ENCODE assay signal across 11 mouse cellular contexts in genomic region chr16:58751314-58751713, GRCm38 (mm10). TPM values are rescaled to one million over a fixed set of nuclear protein-coding genes. Genes with fewer than 3 reads are reported as not detected.
DNase-seq lines count a peak whose midpoint lies in the region; ATAC-seq and TF ChIP-seq lines count a peak whose summit lies in the region.
"Had no signal": no experiment of that assay in that cellular context is flagged by ENCODE, and none has a peak within 500 bp of the region (broad histone marks: within the 10 kb centered on the region; RNA-seq: fewer than 3 reads in every experiment).

No protein-coding gene starts in this region.

- WGBS in forebrain, embryonic 14.5 days, result 37% methylated on average over 1 of the region's 1 CpGs
- 14% methylated on average over 1 of the region's 1 CpGs for WGBS in forebrain, embryonic 16.5 days
- WGBS in lung, adult 2 months, result 7% methylated on average over 1 of the region's 1 CpGs
- WGBS in kidney, embryonic 15.5 days, result 15% methylated on average over 1 of the region's 1 CpGs

- no peaks in the 10 kb centered on the region for H3K27me3 ChIP-seq in forebrain, embryonic 14.5 days (replicated peaks; ENCODE audit: control insufficient read depth, insufficient read depth, low read length)
- H3K27me3 ChIP-seq in forebrain, embryonic 16.5 days (replicated peaks; ENCODE audit: control insufficient read depth, insufficient read depth, low read length), result no peaks in the 10 kb centered on the region
- H3K27me3 ChIP-seq in splenic B cell, adult 2 months (ENCODE audit: control insufficient read depth, insufficient read depth, low read length, poor library complexity, severe bottlenecking), result no peaks in the 10 kb centered on the region
- no peaks in the 10 kb centered on the region for H3K27me3 ChIP-seq in kidney, embryonic 15.5 days
- H3K27me3 ChIP-seq: liver, embryonic 15.5 days had no signal

- H3K27ac ChIP-seq in forebrain, embryonic 14.5 days (ENCODE audit: low read depth, low read length), result no peak overlapping the region
- no peak overlapping the region for H3K27ac ChIP-seq in forebrain, embryonic 16.5 days (ENCODE audit: low read length)
- H3K27ac ChIP-seq in kidney, embryonic 15.5 days, result no peak overlapping the region
- H3K27ac ChIP-seq: liver, embryonic 15.5 days had no signal

- H3K4me1 ChIP-seq in forebrain, embryonic 14.5 days (ENCODE audit: control insufficient read depth, insufficient read depth, low read length), result no peaks in the 10 kb centered on the region
- no peaks in the 10 kb centered on the region for H3K4me1 ChIP-seq in forebrain, embryonic 16.5 days (replicated peaks; ENCODE audit: control insufficient read depth, insufficient read depth, low read length)
- H3K4me1 ChIP-seq in lung, adult 2 months (ENCODE audit: control insufficient read depth, insufficient read depth, low read length), result no peaks in the 10 kb centered on the region
- H3K4me1 ChIP-seq in kidney, embryonic 15.5 days, result no peaks in the 10 kb centered on the region
- H3K4me1 ChIP-seq: liver, embryonic 15.5 days had no signal

- H3K4me3 ChIP-seq in forebrain, embryonic 14.5 days (ENCODE audit: low read depth, low read length), result no peak overlapping the region
- no peak overlapping the region for H3K4me3 ChIP-seq in forebrain, embryonic 16.5 days (replicated peaks; ENCODE audit: low read length)
- no peak overlapping the region for H3K4me3 ChIP-seq in lung, adult 2 months (replicated peaks; ENCODE audit: extremely low read depth, low read depth, low read length)
- H3K4me3 ChIP-seq in kidney, embryonic 15.5 days (replicated peaks), result no peak overlapping the region
- H3K4me3 ChIP-seq: liver, embryonic 15.5 days had no signal

- 0 out of 2 replicates have a peak, but pooled peaks have one; percentile 6 for TF ChIP-seq CTCF in lung, adult 2 months (IDR thresholded peaks at IDR 0.05; ENCODE audit: insufficient read depth, low read length)

- H3K36me3 ChIP-seq in forebrain, embryonic 14.5 days (ENCODE audit: control insufficient read depth, insufficient read depth, low read length), result no peaks in the 10 kb centered on the region
- no peaks in the 10 kb centered on the region for H3K36me3 ChIP-seq in forebrain, embryonic 16.5 days (ENCODE audit: control insufficient read depth, insufficient read depth)
- no peaks in the 10 kb centered on the region for H3K36me3 ChIP-seq in splenic B cell, adult 2 months (ENCODE audit: control insufficient read depth, insufficient read depth, low read length, poor library complexity, severe bottlenecking)
- no peaks in the 10 kb centered on the region for H3K36me3 ChIP-seq in kidney, embryonic 15.5 days
- H3K36me3 ChIP-seq: liver, embryonic 15.5 days had no signal

- DNase-seq in forebrain, embryonic 14.5 days (ENCODE audit: low spot score), result peak; percentile 35
- no peak for DNase-seq in lung, adult 2 months
- DNase-seq in lung, postnatal 14 days, result no peak
- peak; percentile 36 for DNase-seq in embryo, embryonic 10.5 days (ENCODE audit: low spot score)
- peak; percentile 40 for DNase-seq in splenic B cell, adult 2 months (ENCODE audit: low read depth, low spot score)
- no peak for DNase-seq in kidney, postnatal 14 days

- 0 out of 2 replicates have a peak, but pooled peaks have one; percentile 42 for ATAC-seq in forebrain, embryonic 14.5 days
- no peak for ATAC-seq in forebrain, embryonic 16.5 days
- ATAC-seq in kidney, embryonic 15.5 days (replicated peaks; ENCODE audit: low FRiP score), result no peak

- no peak overlapping the region for H3K9ac ChIP-seq in forebrain, embryonic 14.5 days (ENCODE audit: low read length)
- no peak overlapping the region for H3K9ac ChIP-seq in forebrain, embryonic 16.5 days (replicated peaks; ENCODE audit: low read depth, low read length)
- H3K9ac ChIP-seq in kidney, embryonic 15.5 days, result no peak overlapping the region
- H3K9ac ChIP-seq: liver, embryonic 15.5 days had no signal

- TF ChIP-seq POLR2A in lung, adult 2 months (IDR thresholded peaks at IDR 0.05; ENCODE audit: borderline replicate concordance, extremely low read depth, low read depth, low read length), result no peak

- no peak overlapping the region for H3K4me2 ChIP-seq in forebrain, embryonic 14.5 days (ENCODE audit: low read length)
- H3K4me2 ChIP-seq in forebrain, embryonic 16.5 days (ENCODE audit: low read length), result no peak overlapping the region
- H3K4me2 ChIP-seq in kidney, embryonic 15.5 days, result no peak overlapping the region
- H3K4me2 ChIP-seq: liver, embryonic 15.5 days had no signal

- H3K9me3 ChIP-seq in forebrain, embryonic 14.5 days (replicated peaks; ENCODE audit: control insufficient read depth, low read length), result no peaks in the 10 kb centered on the region
- H3K9me3 ChIP-seq in forebrain, embryonic 16.5 days (ENCODE audit: control insufficient read depth, low read length), result no peaks in the 10 kb centered on the region
- H3K9me3 ChIP-seq in kidney, embryonic 15.5 days (replicated peaks), result no peaks in the 10 kb centered on the region
- H3K9me3 ChIP-seq: liver, embryonic 15.5 days had no signal

RNA-seq across cellular contexts. Expression of gene Olfr172, which starts 11.7 kb away (rescaled TPM):
- not detected in 2 replicates for polyA plus RNA-seq in forebrain, embryonic 14.5 days (2014; fragmentation: Nextera tagmentation; extraction: Ambion mirVana)
- not detected in 2 replicates for polyA plus RNA-seq in forebrain, embryonic 16.5 days (2015; fragmentation: Nextera tagmentation; extraction: Ambion mirVana)
- not detected in 2 replicates for polyA plus RNA-seq in lung, adult 2 months (2012; rRNA removed)
- polyA plus RNA-seq in kidney, embryonic 15.5 days (2015; fragmentation: Nextera tagmentation; extraction: Ambion mirVana), result not detected in 2 replicates
- polyA plus RNA-seq: intestine, embryonic 14.5 days; liver, embryonic 15.5 days; neural tube, embryonic 14.5 days had no signal

RNA-seq across cellular contexts. Expression of gene Cldnd1, which starts 23.6 kb away (rescaled TPM):
- polyA plus RNA-seq in forebrain, embryonic 14.5 days (2014; fragmentation: Nextera tagmentation; extraction: Ambion mirVana), result 134 and 145 TPM in 2 replicates
- polyA plus RNA-seq in forebrain, embryonic 16.5 days (2015; fragmentation: Nextera tagmentation; extraction: Ambion mirVana), result 118 and 119 TPM in 2 replicates
- polyA plus RNA-seq in lung, adult 2 months (2012; rRNA removed), result 49.8 and 72.9 TPM in 2 replicates
- polyA plus RNA-seq in kidney, embryonic 15.5 days (2015; fragmentation: Nextera tagmentation; extraction: Ambion mirVana), result 108 and 111 TPM in 2 replicates

RNA-seq across cellular contexts. Expression of gene Gpr15, which starts 32.4 kb away (rescaled TPM):
- not detected in 2 replicates for polyA plus RNA-seq in forebrain, embryonic 14.5 days (2014; fragmentation: Nextera tagmentation; extraction: Ambion mirVana)
- not detected in 2 replicates for polyA plus RNA-seq in forebrain, embryonic 16.5 days (2015; fragmentation: Nextera tagmentation; extraction: Ambion mirVana)
- polyA plus RNA-seq in lung, adult 2 months (2012; rRNA removed), result 0.09 and 0.31 TPM in 2 replicates
- not detected in 2 replicates for polyA plus RNA-seq in kidney, embryonic 15.5 days (2015; fragmentation: Nextera tagmentation; extraction: Ambion mirVana)
- polyA plus RNA-seq: intestine, embryonic 14.5 days; neural tube, embryonic 14.5 days had no signal

RNA-seq across cellular contexts. Expression of gene Olfr173, which starts 48.8 kb away (rescaled TPM):
- not detected in 2 replicates for polyA plus RNA-seq in forebrain, embryonic 14.5 days (2014; fragmentation: Nextera tagmentation; extraction: Ambion mirVana)
- not detected in 2 replicates for polyA plus RNA-seq in forebrain, embryonic 16.5 days (2015; fragmentation: Nextera tagmentation; extraction: Ambion mirVana)
- not detected in 2 replicates for polyA plus RNA-seq in lung, adult 2 months (2012; rRNA removed)
- polyA plus RNA-seq in kidney, embryonic 15.5 days (2015; fragmentation: Nextera tagmentation; extraction: Ambion mirVana), result not detected in 2 replicates
- polyA plus RNA-seq: intestine, embryonic 14.5 days; liver, embryonic 15.5 days; neural tube, embryonic 14.5 days had no signal

Comparison
In these comparisons a context has a peak if more than half of its experiments do, and no peak if none do; other contexts are left out.
1. DNase-seq: peak in forebrain, embryonic 14.5 days (single experiment), embryo, embryonic 10.5 days (single experiment) and splenic B cell, adult 2 months (single experiment); none in lung, adult 2 months (single experiment), lung, postnatal 14 days (single experiment) and kidney, postnatal 14 days (single experiment).